Mouse (Mus musculus) kidney, embryonic 14.5 days (tissue): Measurements from ENCODE around the gene Ttn. TPM values are rescaled to one million over a fixed set of nuclear protein-coding genes. Genes with fewer than 3 reads are reported as not detected.

Experiments
- ATAC-seq: fragments of 200-750 bp; cut with Nextera tagmentation; 2 replicates; pipeline ENCODE4 v1.8.0; 2017; ENCODE audit warnings: moderate number of reproducible peaks, mild to moderate bottlenecking, moderate TSS enrichment, moderate library complexity; ENCODE audit not compliant: low FRiP score, low TSS enrichment
- H3K27ac ChIP-seq: fragments of 300-500 bp; sonication (generic); 2 replicates; pipeline ENCODE4 v1.5.1; 2014; ENCODE audit warnings: low read depth, mild to moderate bottlenecking, low read length, moderate library complexity, mixed read lengths
- H3K27me3 ChIP-seq: fragments of 300-500 bp; sonication (generic); 2 replicates; pipeline ENCODE4 v1.6.1; 2014; ENCODE audit warnings: mild to moderate bottlenecking, low read length; ENCODE audit not compliant: control insufficient read depth, insufficient read depth
- H3K36me3 ChIP-seq: fragments of 300-500 bp; sonication (generic); 2 replicates; pipeline ENCODE4 v1.6.1; 2014; ENCODE audit warnings: low read length, mixed read lengths; ENCODE audit not compliant: control insufficient read depth, insufficient read depth
- H3K4me1 ChIP-seq: fragments of 300-500 bp; sonication (generic); 2 replicates; pipeline ENCODE4 v1.6.1; 2014; ENCODE audit warnings: low read length, mixed read lengths; ENCODE audit not compliant: control insufficient read depth, insufficient read depth
- H3K4me2 ChIP-seq: fragments of 300-500 bp; sonication (generic); replicated peaks from 2 replicates; pipeline ENCODE4 v1.6.1; 2014; ENCODE audit warnings: low read depth, mild to moderate bottlenecking, low read length
- H3K4me3 ChIP-seq: fragments of 300-500 bp; sonication (generic); 2 replicates; pipeline ENCODE4 v1.5.1; 2014; ENCODE audit warnings: mild to moderate bottlenecking, low read length
- H3K9ac ChIP-seq: fragments of 300-500 bp; sonication (generic); 2 replicates; pipeline ENCODE4 v1.6.1; 2014; ENCODE audit warnings: low read depth, mild to moderate bottlenecking, low read length, moderate library complexity
- H3K9me3 ChIP-seq: fragments of 300-500 bp; sonication (generic); 2 replicates; pipeline ENCODE4 v1.6.1; 2016; ENCODE audit warnings: low read length; ENCODE audit not compliant: control insufficient read depth
- WGBS: fragments of 180-500 bp; shearing (Covaris S2); extraction: QIAGEN DNeasy Blood & Tissue Kit; methylation state at CpG from one replicate; pipeline ENCODE4 v1.1.7; 2014; 5-methylcytosine and 5-hydroxymethylcytosine counted together
- polyA plus RNA-seq: library from polyadenylated mRNA; unstranded; fragments of >200 nt; fragmentation: Nextera tagmentation; extraction: Ambion mirVana; gene quantifications from 2 replicates; pipeline ENCODE4 v1.2.1, GENCODE M21; 2014

Gene Ttn
- polyA plus RNA-seq, 1 experiment from 2014 or later, result 0.23 TPM

DNA sequence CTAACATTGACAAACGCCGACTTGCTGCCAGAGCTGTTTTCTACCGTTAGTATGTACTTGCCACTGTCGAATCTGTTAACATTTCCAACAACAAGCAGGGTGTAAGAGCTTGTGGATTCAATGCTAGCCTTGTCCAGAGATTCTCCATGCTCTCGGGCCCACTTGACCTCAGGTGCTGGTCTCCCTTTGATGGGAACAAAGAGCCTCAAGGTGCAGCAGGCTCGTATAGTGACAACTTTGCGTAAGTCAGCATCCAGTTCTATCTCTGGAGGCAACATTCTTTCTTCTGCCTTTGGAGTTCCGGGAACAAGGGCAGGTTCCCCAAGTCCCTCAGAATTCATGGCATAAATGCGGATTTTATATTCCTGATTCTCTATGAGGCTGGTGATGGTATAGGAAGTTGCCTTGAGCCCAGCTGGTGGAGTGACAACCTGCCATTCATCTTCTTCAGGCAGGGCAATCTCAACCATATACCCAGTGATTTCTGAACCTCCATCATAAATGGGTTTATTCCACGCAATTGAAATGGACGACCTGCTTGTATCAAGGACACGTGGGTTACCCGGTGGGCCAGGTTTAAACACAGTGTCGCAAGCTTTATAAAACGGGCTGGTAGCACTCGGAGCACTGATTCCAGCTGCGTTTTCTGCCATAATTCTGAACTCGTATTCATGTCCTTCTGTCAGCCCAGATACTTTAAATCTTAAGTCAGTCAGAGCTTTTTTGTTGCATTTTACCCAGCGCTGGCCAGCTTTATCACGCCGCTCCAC is 232.8 kb downstream of the Ttn start:
- Histone ChIP-seq H3K27ac (no peak overlapping the region), H3K9ac (no peak overlapping the region), H3K4me3 (no peak overlapping the region), H3K4me2 (no peak overlapping the region), H3K27me3 (no peaks in the 10 kb centered on the region), H3K4me1 (no peaks in the 10 kb centered on the region), H3K36me3 (no peaks in the 10 kb centered on the region), H3K9me3 (peaks cover 14% of the 10 kb centered on the region)
- ATAC-seq, result no peak
- WGBS, result 95% methylated on average over 21 of the region's 21 CpGs

GRCm38 (mm10) chr2:76748696-76749095 is 233.7 kb downstream of the Ttn start:
- no peak overlapping the region for H3K4me2 ChIP-seq
- H3K4me1 ChIP-seq, result no peaks in the 10 kb centered on the region
- H3K27ac ChIP-seq, result no peak overlapping the region
- no peak for ATAC-seq
- H3K9me3 ChIP-seq, result peaks cover 15% of the 10 kb centered on the region
- WGBS, result 94% methylated on average over 14 of the region's 14 CpGs
- H3K27me3 ChIP-seq, result no peaks in the 10 kb centered on the region
- H3K9ac ChIP-seq, result no peak overlapping the region
- no peaks in the 10 kb centered on the region for H3K36me3 ChIP-seq
- no peak overlapping the region for H3K4me3 ChIP-seq

DNA sequence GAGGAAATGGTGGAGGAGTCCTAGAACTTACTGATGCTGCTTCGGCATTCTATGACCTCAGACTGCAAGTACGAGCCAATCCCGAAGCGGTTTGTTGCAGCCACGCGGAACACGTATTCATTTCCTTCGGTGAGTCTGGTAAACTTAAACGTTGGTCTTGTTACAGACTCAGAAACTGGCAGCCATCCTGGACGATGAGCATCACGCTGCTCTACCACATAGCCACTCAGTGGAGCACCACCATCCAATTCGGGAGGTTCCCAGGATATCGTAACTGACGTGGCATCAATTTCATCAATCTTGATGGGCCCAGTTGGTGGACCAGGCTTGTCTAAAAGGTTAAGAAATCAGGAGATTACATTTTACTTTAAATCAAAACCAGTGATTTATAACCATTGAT is 262.7 kb downstream of the Ttn start:
- H3K4me1 ChIP-seq, result no peaks in the 10 kb centered on the region
- peaks cover 21% of the 10 kb centered on the region; the same call in 1 of the 2 replicates for H3K9me3 ChIP-seq
- H3K4me3 ChIP-seq, result no peak overlapping the region
- H3K27me3 ChIP-seq, result no peaks in the 10 kb centered on the region
- no peak overlapping the region for H3K4me2 ChIP-seq
- no peak for ATAC-seq
- 96% methylated on average over 14 of the region's 14 CpGs for WGBS
- no peak overlapping the region for H3K27ac ChIP-seq
- H3K9ac ChIP-seq, result no peak overlapping the region
- no peaks in the 10 kb centered on the region for H3K36me3 ChIP-seq

DNA sequence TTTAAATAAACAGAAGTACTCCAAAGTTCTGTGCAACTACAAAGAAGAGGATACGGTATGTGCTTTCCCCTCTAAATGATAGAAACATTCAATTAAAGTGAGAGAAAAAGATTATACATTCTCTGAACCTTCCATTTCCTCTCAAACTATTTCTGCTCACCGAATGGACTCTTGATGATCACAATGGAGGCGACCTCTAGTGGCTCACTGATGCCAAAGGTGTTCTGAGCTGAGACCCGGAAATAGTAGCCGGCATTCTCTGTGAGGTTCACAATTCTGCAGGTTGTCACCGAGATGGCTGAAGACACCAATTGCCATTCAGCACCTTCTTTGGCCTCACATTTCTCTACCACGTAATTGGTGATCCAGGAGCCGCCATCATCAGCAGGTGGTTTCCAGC is 267.4 kb downstream of the Ttn start:
- no peak overlapping the region for H3K9ac ChIP-seq
- H3K27me3 ChIP-seq, result no peaks in the 10 kb centered on the region
- peaks cover 42% of the 10 kb centered on the region for H3K9me3 ChIP-seq
- H3K36me3 ChIP-seq, result no peaks in the 10 kb centered on the region
- 73% methylated on average over 8 of the region's 8 CpGs for WGBS
- no peak overlapping the region for H3K4me2 ChIP-seq
- no peak overlapping the region for H3K4me3 ChIP-seq
- no peaks in the 10 kb centered on the region for H3K4me1 ChIP-seq
- no peak for ATAC-seq
- no peak overlapping the region for H3K27ac ChIP-seq

DNA sequence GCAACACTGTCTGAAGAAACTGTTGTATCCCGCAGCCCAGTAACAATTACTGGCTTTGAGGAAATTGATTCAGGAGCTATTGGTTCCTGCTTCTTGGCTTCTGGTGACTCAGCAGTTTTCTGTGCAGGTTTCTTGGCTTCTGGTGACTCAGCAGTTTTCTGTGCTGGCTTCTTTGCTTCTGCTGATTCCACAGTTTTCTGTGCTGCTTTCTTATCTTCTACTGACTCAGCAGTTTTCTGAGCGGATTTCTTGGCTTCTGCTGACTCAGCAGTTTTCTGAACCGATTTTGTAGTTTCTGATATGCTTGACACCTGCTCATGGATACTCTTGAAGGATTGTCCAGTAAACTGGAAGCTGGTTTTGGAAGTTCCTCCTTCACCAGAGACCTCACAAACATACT is 273.8 kb downstream of the Ttn start:
- 93% methylated on average over 3 of the region's 3 CpGs for WGBS
- no peak for ATAC-seq
- Histone ChIP-seq H3K27me3 (no peaks in the 10 kb centered on the region), H3K4me1 (no peaks in the 10 kb centered on the region), H3K9ac (no peak overlapping the region), H3K9me3 (peaks cover 29% of the 10 kb centered on the region), H3K27ac (no peak overlapping the region), H3K4me3 (no peak overlapping the region), H3K4me2 (no peak overlapping the region), H3K36me3 (no peaks in the 10 kb centered on the region)

DNA sequence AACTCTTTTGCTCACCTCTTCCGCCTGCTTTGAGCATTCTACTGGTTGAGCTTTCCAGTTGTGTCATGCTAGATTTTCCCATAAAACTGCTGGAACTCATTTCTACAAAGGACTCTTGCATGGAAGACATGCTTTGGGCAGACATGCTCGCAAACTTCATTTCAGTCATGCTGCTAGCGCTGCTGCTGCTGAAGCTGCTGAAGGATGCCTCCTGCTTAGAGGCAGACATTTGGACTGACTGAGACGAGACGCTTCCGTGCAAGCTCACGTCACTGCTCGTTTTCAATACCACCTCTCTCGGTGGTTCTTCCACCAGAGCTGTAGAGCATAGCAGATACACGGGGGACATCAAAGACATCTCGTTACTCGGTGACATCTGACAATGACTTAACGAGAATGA is 276.7 kb downstream of the Ttn start:
- Histone ChIP-seq H3K27me3 (no peaks in the 10 kb centered on the region), H3K4me3 (no peak overlapping the region), H3K27ac (no peak overlapping the region), H3K4me2 (no peak overlapping the region), H3K9me3 (peaks cover 14% of the 10 kb centered on the region), H3K4me1 (no peaks in the 10 kb centered on the region), H3K36me3 (no peaks in the 10 kb centered on the region), H3K9ac (no peak overlapping the region)
- ATAC-seq, result no peak
- 91% methylated on average over 13 of the region's 13 CpGs for WGBS

GRCm38 (mm10) chr2:76702751-76703150 is 279.6 kb downstream of the Ttn start:
- no peaks in the 10 kb centered on the region for H3K9me3 ChIP-seq
- H3K4me1 ChIP-seq, result no peaks in the 10 kb centered on the region
- 90% methylated on average over 5 of the region's 5 CpGs for WGBS
- H3K27me3 ChIP-seq, result no peaks in the 10 kb centered on the region
- no peak overlapping the region for H3K9ac ChIP-seq
- no peak overlapping the region for H3K4me3 ChIP-seq
- no peak overlapping the region for H3K27ac ChIP-seq
- peaks cover 1% of the 10 kb centered on the region; the same call in 1 of the 2 replicates for H3K36me3 ChIP-seq
- H3K4me2 ChIP-seq, result no peak overlapping the region
- no peak for ATAC-seq

DNA sequence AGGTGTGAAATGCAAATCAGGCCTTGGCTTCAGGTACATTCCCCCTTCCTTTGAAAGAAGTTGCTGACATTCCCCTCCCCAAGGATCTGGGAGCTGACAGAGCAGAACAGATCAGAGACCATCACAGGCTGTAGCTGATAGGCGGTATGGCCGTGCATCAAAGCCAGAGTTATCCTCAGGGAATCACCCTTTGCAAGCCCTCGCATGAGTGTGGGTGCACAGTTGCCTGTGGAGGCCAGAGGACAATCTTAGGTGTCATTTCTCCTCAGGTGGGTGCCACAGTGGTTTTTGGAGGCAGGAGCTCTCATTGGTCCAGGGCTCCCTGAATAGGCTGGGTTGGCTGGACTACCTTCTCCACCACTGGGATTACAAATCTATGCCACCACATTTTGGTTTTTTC is 280.2 kb downstream of the Ttn start:
- H3K4me1 ChIP-seq, result no peaks in the 10 kb centered on the region
- H3K36me3 ChIP-seq, result peaks cover 4% of the 10 kb centered on the region; the same call in 1 of the 2 replicates
- 84% methylated on average over 3 of the region's 3 CpGs for WGBS

DNA sequence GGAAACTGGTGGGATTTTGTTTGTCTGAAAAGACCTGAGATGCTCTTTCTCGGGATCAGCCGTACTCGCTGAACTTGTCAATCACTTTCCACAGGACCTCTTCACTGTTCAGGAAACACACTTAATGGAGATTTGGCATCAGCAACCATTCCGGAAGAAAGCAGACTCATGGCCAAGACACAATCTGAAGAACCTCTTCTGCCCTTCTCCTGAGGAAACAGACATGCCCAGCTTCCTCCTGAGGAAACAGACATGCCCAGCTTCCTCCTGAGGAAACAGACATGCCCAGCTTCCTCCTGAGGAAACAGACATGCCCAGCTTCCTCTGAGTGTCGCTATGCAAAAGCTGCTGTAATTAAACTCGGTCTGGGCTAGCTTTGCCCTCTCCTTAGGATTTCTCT is 287.1 kb downstream of the Ttn start:
- H3K4me2 ChIP-seq, result no peak overlapping the region
- 80% methylated on average over 6 of the region's 6 CpGs for WGBS
- no peaks in the 10 kb centered on the region for H3K27me3 ChIP-seq
- no peak for ATAC-seq
- H3K4me1 ChIP-seq, result no peaks in the 10 kb centered on the region
- no peak overlapping the region for H3K4me3 ChIP-seq
- H3K27ac ChIP-seq, result no peak overlapping the region
- no peak overlapping the region for H3K9ac ChIP-seq
- H3K36me3 ChIP-seq, result peaks cover 50% of the 10 kb centered on the region
- no peaks in the 10 kb centered on the region; the same call in 1 of the 2 replicates for H3K9me3 ChIP-seq

More for the DNA sequence above, 280.2 kb downstream of the Ttn start:
- no peaks in the 10 kb centered on the region for H3K27me3 ChIP-seq
- no peak overlapping the region for H3K4me3 ChIP-seq
- no peaks in the 10 kb centered on the region for H3K9me3 ChIP-seq
- no peak overlapping the region for H3K4me2 ChIP-seq
- no peak overlapping the region for H3K9ac ChIP-seq
- ATAC-seq, result no peak
- no peak overlapping the region for H3K27ac ChIP-seq
